Mouse (Mus musculus) E14TG2a.4 (cell line): ENCODE measurements around the gene Ss18l1.

Experiments
- CTCF ChIP-seq: conservative IDR thresholded peaks from 2 replicates; pipeline ENCODE4 v1.5.1; 2014; ENCODE audit warnings: low read length
- NANOG ChIP-seq: IDR thresholded peaks from 2 replicates; pipeline ENCODE4 v1.6.1; 2014; ENCODE audit warnings: borderline replicate concordance, low read length, mixed read lengths

GRCm38 (mm10) chr2:179998431-179998830 lies 43.9 kb upstream of the Ss18l1 start:
- TF ChIP-seq CTCF (no peak), NANOG (no peak)
